Mouse (Mus musculus): ENCODE measurements around the gene Mturn. TPM values are rescaled to one million over a fixed set of nuclear protein-coding genes. Genes with fewer than 3 reads are reported as not detected.

Gene Mturn
- polyA plus RNA-seq, 1 experiment from 2014 or later: 5.0 TPM

DNA sequence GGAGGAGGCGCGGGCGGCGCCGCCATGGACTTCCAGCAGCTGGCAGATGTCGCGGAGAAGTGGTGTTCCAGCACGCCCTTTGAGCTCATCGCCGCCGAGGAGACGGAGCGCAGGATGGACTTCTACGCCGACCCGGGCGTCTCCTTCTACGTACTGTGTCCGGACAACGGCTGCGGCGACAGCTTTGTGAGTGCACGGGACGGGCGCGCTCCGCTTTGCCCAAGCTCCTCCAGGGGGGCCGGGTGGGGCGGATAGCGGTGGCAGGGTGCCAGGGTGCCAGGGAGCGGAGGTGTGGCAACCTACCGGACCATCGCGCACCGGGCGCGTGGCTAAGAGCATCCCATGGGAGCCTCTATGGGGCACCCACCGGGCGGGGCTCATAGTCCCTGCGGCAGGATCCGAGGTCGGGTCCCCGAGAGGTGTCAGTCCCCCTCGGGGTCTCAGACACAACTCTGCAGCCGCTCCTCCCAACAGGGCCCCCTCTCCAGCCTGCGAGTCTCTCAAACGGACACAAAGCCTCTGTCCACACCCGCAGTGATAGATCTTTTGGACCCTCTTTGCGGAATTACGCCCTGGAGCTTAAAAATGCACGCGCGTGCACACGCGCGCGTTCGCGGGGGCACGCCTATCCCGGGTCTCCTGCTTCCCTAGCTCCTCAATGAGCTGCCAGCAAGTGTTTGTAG lies 463 bp downstream of the Mturn start:
- 0% methylated on average over 58 of the region's 61 CpGs for WGBS
- peak overlapping the region; percentile 94 for H3K4me2 ChIP-seq (ENCODE audit: low read depth, low read length)

GRCm38 (mm10) chr6:54684085-54684484 lies 2.7 kb downstream of the Mturn start:
- WGBS: 86% methylated on average over 4 of the region's 4 CpGs
- no peak for ATAC-seq (ENCODE audit: low read depth)
- peaks cover 15% of the 10 kb centered on the region for H3K27me3 ChIP-seq (ENCODE audit: control insufficient read depth, insufficient read depth, low read depth, low read length)

More for the DNA sequence above, 463 bp downstream of the Mturn start:
- Histone ChIP-seq H3K36me3 (ENCODE audit: control insufficient read depth, insufficient read depth, low read length) (no peaks in the 10 kb centered on the region), H3K4me3 (ENCODE audit: low read length) (peak overlapping the region; percentile 77), H3K27ac (ENCODE audit: low read length) (peak overlapping the region; percentile 41; the same call in 1 of the 2 replicates), H3K9ac (ENCODE audit: low read length) (peak overlapping the region; percentile 66), H3K27me3 (ENCODE audit: control insufficient read depth, insufficient read depth, low read depth, low read length) (peaks cover 15% of the 10 kb centered on the region), H3K9me3 (ENCODE audit: control insufficient read depth, low read length) (no peaks in the 10 kb centered on the region), H3K4me1 (replicated peaks; ENCODE audit: control insufficient read depth, insufficient read depth, low read length) (peaks cover 7% of the 10 kb centered on the region)
- ATAC-seq (ENCODE audit: low read depth): peak; percentile 63

GRCm38 (mm10) chr6:54685103-54685502 lies 3.7 kb downstream of the Mturn start:
- H3K27ac ChIP-seq (ENCODE audit: low read length): no peak overlapping the region
- no peaks in the 10 kb centered on the region for H3K36me3 ChIP-seq (ENCODE audit: control insufficient read depth, insufficient read depth, low read length)
- ATAC-seq (ENCODE audit: low read depth): no peak

More at GRCm38 (mm10) chr6:54684085-54684484, 2.7 kb downstream of the Mturn start:
- Histone ChIP-seq H3K4me3 (ENCODE audit: low read length) (no peak overlapping the region), H3K36me3 (ENCODE audit: control insufficient read depth, insufficient read depth, low read length) (no peaks in the 10 kb centered on the region), H3K4me1 (replicated peaks; ENCODE audit: control insufficient read depth, insufficient read depth, low read length) (peaks cover 7% of the 10 kb centered on the region), H3K9ac (ENCODE audit: low read length) (no peak overlapping the region), H3K27ac (ENCODE audit: low read length) (no peak overlapping the region), H3K9me3 (ENCODE audit: control insufficient read depth, low read length) (no peaks in the 10 kb centered on the region), H3K4me2 (ENCODE audit: low read depth, low read length) (no peak overlapping the region)

DNA sequence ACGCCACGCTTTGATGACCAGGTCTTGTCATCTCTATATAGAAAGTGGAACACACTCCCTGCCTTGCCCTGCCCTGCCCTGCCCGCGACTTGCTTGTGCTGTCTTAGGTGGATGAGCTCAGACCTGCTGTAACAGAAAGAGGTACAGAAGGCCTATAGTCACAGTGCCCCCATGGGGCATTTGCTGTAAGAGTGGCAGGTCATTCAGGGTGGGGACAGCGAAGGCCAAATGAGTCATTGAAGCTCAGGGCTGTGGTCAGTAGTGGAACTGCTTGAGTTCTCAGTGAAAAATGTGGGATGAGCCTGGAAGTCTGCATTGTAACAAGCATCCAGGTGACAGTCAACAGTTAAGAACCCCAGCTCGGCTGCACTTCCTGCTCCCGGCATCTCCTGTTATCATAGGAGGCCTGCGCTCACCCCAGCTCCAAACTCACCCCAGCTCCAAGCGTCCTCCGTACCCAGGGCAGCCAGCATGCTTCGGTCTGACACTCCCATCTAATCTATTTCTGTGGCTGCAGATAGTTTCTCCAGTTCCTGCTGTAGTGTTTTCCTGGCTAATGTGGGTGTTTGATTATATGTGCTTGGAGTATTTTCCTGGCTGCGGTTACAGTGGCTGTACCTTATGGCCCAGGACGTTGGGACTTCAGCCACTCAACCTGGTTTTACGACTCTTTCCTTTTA lies 4.4 kb downstream of the Mturn start:
- 73% methylated on average over 14 of the region's 14 CpGs for WGBS
- Histone ChIP-seq H3K36me3 (ENCODE audit: control insufficient read depth, insufficient read depth, low read length) (no peaks in the 10 kb centered on the region), H3K9ac (ENCODE audit: low read length) (no peak overlapping the region), H3K27me3 (ENCODE audit: control insufficient read depth, insufficient read depth, low read depth, low read length) (peaks cover 8% of the 10 kb centered on the region), H3K4me3 (ENCODE audit: low read length) (no peak overlapping the region), H3K4me1 (replicated peaks; ENCODE audit: control insufficient read depth, insufficient read depth, low read length) (peaks cover 4% of the 10 kb centered on the region), H3K9me3 (ENCODE audit: control insufficient read depth, low read length) (no peaks in the 10 kb centered on the region), H3K27ac (ENCODE audit: low read length) (no peak overlapping the region), H3K4me2 (ENCODE audit: low read depth, low read length) (no peak overlapping the region)
- ATAC-seq (ENCODE audit: low read depth): no peak

More at GRCm38 (mm10) chr6:54685103-54685502, 3.7 kb downstream of the Mturn start:
- Histone ChIP-seq H3K4me1 (replicated peaks; ENCODE audit: control insufficient read depth, insufficient read depth, low read length) (peaks cover 7% of the 10 kb centered on the region), H3K9ac (ENCODE audit: low read length) (no peak overlapping the region), H3K27me3 (ENCODE audit: control insufficient read depth, insufficient read depth, low read depth, low read length) (peaks cover 8% of the 10 kb centered on the region), H3K4me3 (ENCODE audit: low read length) (no peak overlapping the region), H3K4me2 (ENCODE audit: low read depth, low read length) (no peak overlapping the region), H3K9me3 (ENCODE audit: control insufficient read depth, low read length) (no peaks in the 10 kb centered on the region)
- WGBS: 73% methylated on average over 5 of the region's 5 CpGs

GRCm38 (mm10) chr6:54686946-54687737 lies 5.7 kb downstream of the Mturn start:
- Histone ChIP-seq H3K4me2 (ENCODE audit: low read depth, low read length) (no peak overlapping the region), H3K27me3 (ENCODE audit: control insufficient read depth, insufficient read depth, low read depth, low read length) (peaks cover 8% of the 10 kb centered on the region), H3K27ac (ENCODE audit: low read length) (no peak overlapping the region), H3K36me3 (ENCODE audit: control insufficient read depth, insufficient read depth, low read length) (no peaks in the 10 kb centered on the region), H3K9ac (ENCODE audit: low read length) (no peak overlapping the region), H3K4me1 (replicated peaks; ENCODE audit: control insufficient read depth, insufficient read depth, low read length) (peaks cover 3% of the 10 kb centered on the region), H3K9me3 (ENCODE audit: control insufficient read depth, low read length) (no peaks in the 10 kb centered on the region), H3K4me3 (ENCODE audit: low read length) (no peak overlapping the region)
- no peak for ATAC-seq (ENCODE audit: low read depth)
- WGBS: 84% methylated on average over 21 of the region's 21 CpGs

- Histone ChIP-seq H3K36me3 (ENCODE audit: control insufficient read depth, insufficient read depth, low read length) (no peaks in the 10 kb centered on the region), H3K9ac (ENCODE audit: low read length) (no peak overlapping the region), H3K4me3 (ENCODE audit: low read length) (no peak overlapping the region), H3K27me3 (ENCODE audit: control insufficient read depth, insufficient read depth, low read depth, low read length) (no peaks in the 10 kb centered on the region; the same call in 1 of the 2 replicates), H3K4me2 (ENCODE audit: low read depth, low read length) (no peak overlapping the region), H3K9me3 (ENCODE audit: control insufficient read depth, low read length) (no peaks in the 10 kb centered on the region), H3K4me1 (replicated peaks; ENCODE audit: control insufficient read depth, insufficient read depth, low read length) (no peaks in the 10 kb centered on the region), H3K27ac (ENCODE audit: low read length) (no peak overlapping the region)
- 70% methylated on average over 18 of the region's 18 CpGs for WGBS
- no peak for ATAC-seq (ENCODE audit: low read depth)
These were observed 7.3 kb downstream of the Mturn start for GRCm38 (mm10) chr6:54688467-54689323.

DNA sequence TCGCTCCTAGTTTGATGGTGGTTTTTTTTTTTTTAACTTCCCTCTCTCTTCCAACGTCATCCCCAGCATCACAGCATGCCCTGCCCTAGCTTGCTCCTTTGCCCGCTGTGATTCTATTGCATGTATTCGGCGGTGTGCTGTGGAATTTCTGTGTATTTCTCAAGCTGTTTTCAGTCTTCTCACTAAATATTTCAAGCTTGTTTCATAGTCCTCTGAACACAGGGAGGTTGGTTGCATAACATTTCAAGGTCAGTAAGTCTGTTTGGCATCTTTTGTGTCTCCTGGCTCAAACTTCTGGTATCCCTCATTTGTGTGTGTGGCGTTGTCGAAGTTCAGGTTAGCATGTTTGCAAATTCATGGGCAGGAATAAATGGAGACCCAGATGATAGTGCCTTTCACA lies 8.3 kb downstream of the Mturn start:
- H3K27ac ChIP-seq (ENCODE audit: low read length): no peak overlapping the region

GRCm38 (mm10) chr6:54690838-54691237 lies 9.4 kb downstream of the Mturn start:
- ATAC-seq (ENCODE audit: low read depth): no peak
- H3K4me2 ChIP-seq (ENCODE audit: low read depth, low read length): no peak overlapping the region
- no peak overlapping the region for H3K9ac ChIP-seq (ENCODE audit: low read length)
- no peaks in the 10 kb centered on the region for H3K36me3 ChIP-seq (ENCODE audit: control insufficient read depth, insufficient read depth, low read length)
- no peaks in the 10 kb centered on the region for H3K4me1 ChIP-seq (replicated peaks; ENCODE audit: control insufficient read depth, insufficient read depth, low read length)
- 79% methylated on average over 13 of the region's 13 CpGs for WGBS
- H3K27me3 ChIP-seq (ENCODE audit: control insufficient read depth, insufficient read depth, low read depth, low read length): no peaks in the 10 kb centered on the region
- H3K27ac ChIP-seq (ENCODE audit: low read length): no peak overlapping the region
- H3K9me3 ChIP-seq (ENCODE audit: control insufficient read depth, low read length): no peaks in the 10 kb centered on the region
- H3K4me3 ChIP-seq (ENCODE audit: low read length): no peak overlapping the region

More for the DNA sequence above, 8.3 kb downstream of the Mturn start:
- H3K27me3 ChIP-seq (ENCODE audit: control insufficient read depth, insufficient read depth, low read depth, low read length): no peaks in the 10 kb centered on the region
- no peak overlapping the region for H3K9ac ChIP-seq (ENCODE audit: low read length)
- WGBS: 74% methylated on average over 7 of the region's 7 CpGs
- H3K4me1 ChIP-seq (replicated peaks; ENCODE audit: control insufficient read depth, insufficient read depth, low read length): no peaks in the 10 kb centered on the region
- no peaks in the 10 kb centered on the region for H3K36me3 ChIP-seq (ENCODE audit: control insufficient read depth, insufficient read depth, low read length)
- ATAC-seq (ENCODE audit: low read depth): no peak
- no peak overlapping the region for H3K4me3 ChIP-seq (ENCODE audit: low read length)
- H3K4me2 ChIP-seq (ENCODE audit: low read depth, low read length): no peak overlapping the region
- no peaks in the 10 kb centered on the region for H3K9me3 ChIP-seq (ENCODE audit: control insufficient read depth, low read length)
